Mouse (Mus musculus) natural killer cell, adult 2 months (primary cell): ENCODE data around the gene Klc3.

Source experiments
- DNase-seq, 2 experiments: peaks; one replicate each; pipeline ENCODE4 v3.0.0; 2022; ENCODE audit warnings: low spot score in 2 of 2

The Klc3 gene

GRCm38 (mm10) chr7:19359892-19360641 lies 43.8 kb downstream of the Klc3 start:
- DNase-seq = peak in 1 of 2 experiments; percentile 53

DNA sequence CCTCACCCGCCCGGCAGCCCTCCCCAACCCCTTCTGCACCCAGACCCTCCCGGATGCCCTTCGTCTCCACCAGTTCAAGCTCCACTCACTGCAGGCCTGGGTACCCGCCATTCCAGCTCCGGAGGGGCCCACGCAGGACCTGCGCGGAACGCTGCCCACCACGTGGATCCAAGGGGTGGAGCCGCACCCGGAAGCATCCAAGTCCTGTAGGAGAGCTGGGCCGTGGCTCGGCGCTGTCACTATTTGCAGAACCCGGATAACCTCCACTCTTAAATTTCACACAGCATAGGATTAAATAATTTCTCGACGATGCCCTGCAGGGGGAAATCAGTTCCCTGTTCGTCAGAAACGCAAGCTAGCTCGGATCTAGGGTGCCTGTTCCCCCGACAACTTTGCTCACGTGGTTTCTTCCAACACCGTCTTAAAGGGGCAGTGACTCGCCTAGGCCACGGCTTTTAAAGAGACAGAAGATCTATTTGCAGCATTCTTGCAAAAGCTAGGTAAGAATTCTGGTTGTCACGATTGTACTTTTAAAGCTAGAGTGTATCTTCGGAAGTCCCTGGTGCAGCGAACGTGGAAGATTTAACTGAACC lies 44.5 kb downstream of the Klc3 start, which contains the start of the genes Cd3eap and Ppp1r13l:
Gene Cd3eap, minus strand, starts transcription at position 185 of the 593 bp plus-strand sequence.
Gene Ppp1r13l, plus strand, starts transcription at position 451 of the 593 bp plus-strand sequence.
- peak; percentile 82 to 87 for DNase-seq

DNA sequence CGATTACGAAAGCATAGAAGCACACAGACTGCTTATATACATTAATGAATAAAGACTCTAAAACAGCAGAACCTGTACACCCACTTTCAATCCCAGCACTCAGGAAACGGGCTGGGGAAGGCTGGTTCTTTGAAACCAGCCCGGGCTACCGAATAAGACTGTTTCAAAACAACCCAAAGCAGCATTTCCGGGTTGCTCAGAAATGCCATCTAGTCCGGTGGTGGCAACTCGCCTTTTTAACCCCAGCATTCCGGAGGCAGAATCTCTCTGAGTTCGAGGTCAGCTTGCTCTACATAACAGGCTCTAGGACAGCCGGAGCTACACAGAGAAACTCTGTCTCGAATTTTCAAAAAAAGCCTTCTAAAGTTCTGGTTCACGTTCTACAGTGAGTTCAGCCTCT lies 45.3 kb downstream of the Klc3 start:
- no peak for DNase-seq

GRCm38 (mm10) chr7:19357381-19358375 lies 46.2 kb downstream of the Klc3 start:
- DNase-seq = no peak

DNA sequence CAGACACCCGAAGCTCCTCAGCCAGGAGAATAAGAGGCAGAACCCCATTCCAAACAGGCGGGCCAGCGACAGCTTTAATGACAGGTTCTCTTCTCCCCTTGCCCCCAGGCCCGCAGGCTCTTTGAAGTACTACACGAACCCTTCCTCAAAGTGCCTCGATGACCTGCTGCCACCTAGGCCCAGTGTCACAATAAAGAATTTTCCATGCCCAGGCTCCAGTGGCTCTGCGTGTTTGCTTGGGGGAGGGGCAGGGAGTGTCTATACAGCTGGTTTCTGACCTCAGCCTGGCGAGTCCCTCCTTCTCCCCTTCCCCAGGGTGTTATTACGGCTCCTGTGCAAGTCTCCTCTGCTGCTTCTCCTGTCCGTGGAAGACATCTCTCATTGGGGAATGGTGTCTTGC lies 47.6 kb downstream of the Klc3 start:
- DNase-seq = no peak

DNA sequence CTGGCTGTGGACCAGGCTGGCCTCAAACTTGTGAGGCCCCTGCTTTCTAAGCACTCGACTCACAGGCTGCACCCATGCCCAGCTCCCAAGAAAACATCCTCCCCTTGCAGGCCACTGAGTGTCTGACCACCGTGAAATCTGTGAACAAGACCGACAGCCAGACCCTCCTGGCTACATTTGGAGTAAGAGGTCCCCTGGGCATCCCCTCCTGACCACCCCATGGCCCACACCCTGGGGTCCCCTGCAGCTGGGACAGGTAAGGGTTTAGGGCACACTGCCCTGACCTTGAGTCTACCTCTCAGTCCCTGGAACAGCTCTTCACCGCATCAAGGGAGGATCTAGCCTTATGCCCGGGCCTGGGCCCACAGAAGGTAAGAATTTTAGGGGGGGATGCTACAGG lies 48.9 kb downstream of the Klc3 start:
- no peak for DNase-seq

DNA sequence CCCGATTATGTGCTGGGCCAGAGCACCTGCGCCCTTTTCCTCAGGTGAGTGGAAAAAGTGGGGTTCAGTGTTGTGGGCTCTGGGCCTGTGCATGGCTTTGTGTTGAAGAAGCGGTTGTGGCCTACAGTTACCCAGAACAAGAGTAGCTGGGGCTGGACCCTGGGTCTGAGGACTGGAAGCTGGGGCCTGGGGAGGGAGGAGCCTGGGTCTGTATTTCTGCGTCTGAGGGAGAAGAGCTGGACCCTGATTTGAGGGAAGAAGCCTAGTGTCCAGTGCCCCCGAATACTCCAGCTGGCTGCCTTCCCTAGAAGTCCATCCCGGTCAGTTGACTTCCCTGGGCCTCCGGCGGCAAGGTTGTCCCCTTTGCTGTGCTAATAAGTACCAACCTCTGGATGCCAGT lies 53.7 kb downstream of the Klc3 start:
- DNase-seq = no peak

DNA sequence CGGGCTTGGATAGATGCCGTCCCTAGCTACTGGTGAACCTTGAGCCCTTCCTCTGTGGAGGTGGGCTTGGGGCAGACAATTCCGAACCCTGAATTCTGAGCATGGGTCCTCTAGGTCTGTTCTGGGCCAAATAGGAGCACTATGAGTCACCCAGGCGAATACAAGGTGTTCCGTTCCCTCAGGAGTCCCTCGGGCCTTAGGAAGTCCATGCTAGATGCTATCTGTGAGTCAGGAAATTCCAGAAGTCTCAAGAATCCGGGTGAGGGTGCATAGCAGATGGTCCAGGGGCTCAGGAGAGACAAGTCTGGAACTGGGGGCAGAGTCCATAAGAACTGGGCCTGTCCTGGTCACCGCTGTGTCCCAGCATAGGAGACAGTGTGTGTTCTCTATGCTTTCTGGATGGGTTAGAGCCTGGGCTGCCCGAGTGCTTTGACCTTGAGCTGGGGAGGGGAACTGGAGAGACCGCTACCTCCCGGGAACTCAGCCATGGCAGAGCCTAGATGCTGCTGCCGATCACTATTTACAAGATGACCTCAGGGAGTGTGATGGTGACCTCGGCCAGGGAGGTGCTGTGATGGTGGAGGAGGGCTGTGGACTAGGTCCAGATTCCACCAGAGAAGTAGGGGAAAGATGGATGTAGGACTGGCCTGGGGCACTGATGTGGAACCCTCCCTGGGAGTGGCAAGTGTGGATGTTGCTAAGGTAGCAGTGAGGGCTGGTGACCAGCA lies 54.6 kb downstream of the Klc3 start:
- no peak for DNase-seq

DNA sequence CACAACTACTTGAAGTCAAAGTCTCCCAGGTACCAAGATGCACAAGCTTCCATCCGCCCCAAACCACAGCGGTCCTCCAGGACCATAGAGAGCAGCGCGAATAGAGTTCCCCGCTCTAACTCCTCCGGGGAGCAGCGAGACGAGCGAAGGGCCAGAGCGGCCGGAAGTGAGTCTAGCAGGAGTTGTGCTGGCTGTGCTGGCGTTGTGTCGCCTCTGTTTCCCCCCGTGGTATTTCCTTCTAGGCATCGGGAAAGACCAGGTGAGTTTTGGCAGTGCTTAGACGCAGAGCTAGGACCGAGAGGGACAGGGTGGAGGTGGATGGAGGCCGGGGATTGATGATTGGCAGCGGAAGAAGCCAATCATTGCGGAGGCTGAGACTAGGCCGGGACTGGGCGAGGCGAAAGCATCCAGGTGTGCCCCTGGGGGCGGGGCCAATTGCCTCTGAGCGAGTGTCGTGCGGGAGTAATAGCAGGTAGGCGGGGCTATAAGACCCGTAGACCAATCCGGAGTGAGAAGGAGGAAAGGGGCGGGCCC lies 58.9 kb downstream of the Klc3 start:
- peak; percentile 92 to 98 for DNase-seq
